Mouse (Mus musculus): ENCODE measurements around the gene Galnt9. TPM values are rescaled to one million over a fixed set of nuclear protein-coding genes. Genes with fewer than 3 reads are reported as not detected.

Gene Galnt9
- polyA plus RNA-seq, 1 experiment from 2014 or later = 14.1 TPM

DNA sequence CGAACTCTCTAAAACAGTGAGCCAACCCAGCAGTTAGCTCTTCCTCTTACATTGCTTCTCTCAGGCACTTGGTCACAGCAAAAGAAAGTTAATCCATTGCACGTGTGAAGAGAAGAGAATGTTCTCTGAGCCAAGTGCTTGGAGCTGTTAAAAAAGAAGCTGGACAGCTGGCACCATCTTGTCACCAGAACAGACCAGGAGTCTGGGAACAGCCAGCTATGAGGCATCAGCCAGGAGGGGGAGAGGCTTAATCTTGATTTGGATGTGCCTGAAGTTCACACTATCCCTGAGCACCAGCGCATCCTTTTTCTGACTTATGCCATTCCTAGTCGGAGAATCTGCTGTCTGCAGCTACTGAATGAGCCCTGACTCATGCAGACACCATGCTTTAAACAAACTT is 30.4 kb upstream of the Galnt9 start:
- H3K9me3 ChIP-seq = no peaks in the 10 kb centered on the region
- H3K36me3 ChIP-seq = no peaks in the 10 kb centered on the region
- no peak overlapping the region for H3K4me2 ChIP-seq (replicated peaks)
- 84% methylated on average over 4 of the region's 4 CpGs for WGBS
- H3K27me3 ChIP-seq = no peaks in the 10 kb centered on the region; the same call in 1 of the 2 replicates
- H3K9ac ChIP-seq (replicated peaks) = no peak overlapping the region
- no peak overlapping the region for H3K27ac ChIP-seq
- ATAC-seq = no peak
- peaks cover 7% of the 10 kb centered on the region; the same call in 1 of the 2 replicates for H3K4me1 ChIP-seq (replicated peaks)
- no peak overlapping the region for H3K4me3 ChIP-seq (replicated peaks)

DNA sequence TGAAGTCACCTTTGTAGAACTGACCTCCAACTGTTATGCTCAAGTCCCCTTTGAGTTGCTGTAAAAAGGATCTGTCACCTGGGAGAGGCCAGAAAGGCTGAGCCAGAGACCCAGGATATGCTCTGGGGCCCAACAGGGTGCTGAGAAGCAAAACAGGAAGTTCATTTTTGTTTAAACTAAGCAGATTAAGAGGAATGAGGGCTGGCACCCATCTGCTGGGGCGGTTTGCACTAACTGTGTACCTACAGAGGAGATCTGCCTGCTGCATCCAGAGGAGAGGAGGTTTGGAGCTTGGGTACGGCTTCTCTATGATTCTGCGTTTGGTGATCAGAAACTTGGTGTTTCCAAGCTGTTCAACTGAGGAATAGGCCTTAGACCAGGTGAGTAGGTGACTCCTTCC is 29.5 kb upstream of the Galnt9 start:
- WGBS = 80% methylated on average over 3 of the region's 3 CpGs
- Histone ChIP-seq H3K27ac (no peak overlapping the region), H3K36me3 (no peaks in the 10 kb centered on the region), H3K4me1 (replicated peaks) (peaks cover 7% of the 10 kb centered on the region; the same call in 1 of the 2 replicates), H3K9me3 (no peaks in the 10 kb centered on the region), H3K4me3 (replicated peaks) (no peak overlapping the region), H3K27me3 (no peaks in the 10 kb centered on the region; the same call in 1 of the 2 replicates), H3K4me2 (replicated peaks) (no peak overlapping the region), H3K9ac (replicated peaks) (no peak overlapping the region)
- no peak for ATAC-seq

DNA sequence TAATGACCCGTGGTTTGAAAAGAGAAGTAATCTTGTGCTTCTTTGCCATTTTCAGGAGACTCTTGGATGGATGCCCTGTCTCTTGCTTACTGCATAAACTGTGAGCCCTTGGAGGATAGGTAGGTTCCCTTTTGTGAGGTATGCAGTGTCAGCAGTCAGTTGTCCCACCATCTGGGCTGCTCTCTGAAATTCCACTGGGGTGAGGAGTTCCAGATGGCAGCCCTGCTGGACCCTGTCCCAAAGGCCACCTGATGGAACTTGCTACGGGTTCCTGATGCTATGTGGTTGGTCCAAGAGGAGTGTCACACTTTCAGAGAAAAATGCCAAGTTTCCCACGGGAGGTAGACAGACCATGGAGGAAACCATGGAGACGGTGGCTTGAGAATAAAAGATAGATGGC is 27.8 kb upstream of the Galnt9 start:
- H3K4me3 ChIP-seq (replicated peaks) = no peak overlapping the region
- no peaks in the 10 kb centered on the region for H3K36me3 ChIP-seq
- no peaks in the 10 kb centered on the region for H3K9me3 ChIP-seq
- WGBS = 80% methylated on average over 4 of the region's 4 CpGs
- H3K9ac ChIP-seq (replicated peaks) = no peak overlapping the region
- H3K27ac ChIP-seq = no peak overlapping the region
- ATAC-seq = no peak
- H3K4me1 ChIP-seq (replicated peaks) = peaks cover 7% of the 10 kb centered on the region; the same call in 1 of the 2 replicates
- no peak overlapping the region for H3K4me2 ChIP-seq (replicated peaks)
- no peaks in the 10 kb centered on the region; the same call in 1 of the 2 replicates for H3K27me3 ChIP-seq

DNA sequence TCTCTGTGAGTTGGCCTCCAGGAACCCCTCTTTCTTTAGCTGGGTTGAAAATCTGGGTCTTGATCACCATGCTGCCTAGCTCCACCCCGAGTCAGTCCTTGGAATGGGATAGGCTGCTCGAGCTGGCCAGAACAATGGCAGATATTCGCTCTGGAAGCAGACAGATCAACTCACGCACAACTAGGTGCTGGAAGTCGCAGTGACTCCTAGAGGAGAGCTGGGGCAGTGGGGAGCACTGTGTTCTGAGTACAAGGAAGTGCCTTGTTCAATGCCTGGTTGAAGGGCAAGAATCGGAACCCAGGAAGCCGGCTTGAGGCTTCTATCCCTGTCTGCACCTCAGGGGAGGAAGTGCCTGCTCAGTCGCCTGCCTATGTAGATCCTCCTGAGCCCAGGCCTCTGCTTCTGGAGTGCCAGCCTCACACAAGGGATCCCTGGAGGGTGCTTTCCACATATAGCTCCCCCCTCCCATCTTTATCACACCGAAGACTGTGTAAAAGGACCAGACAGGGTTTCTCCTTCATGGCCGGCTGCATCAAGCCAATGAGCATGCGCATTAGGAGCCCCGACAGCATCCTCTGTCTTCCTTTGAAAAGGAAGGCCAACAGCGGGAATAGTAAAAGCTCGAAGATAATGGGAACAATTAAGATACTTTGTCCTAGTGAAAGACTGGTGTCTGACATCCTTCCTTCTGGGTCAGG is 25.9 kb upstream of the Galnt9 start:
- peak overlapping the region; percentile 46; the same call in 1 of the 2 replicates for H3K9ac ChIP-seq (replicated peaks)
- peaks cover 7% of the 10 kb centered on the region; the same call in 1 of the 2 replicates for H3K4me1 ChIP-seq (replicated peaks)
- H3K4me3 ChIP-seq (replicated peaks) = 0 out of 2 replicates have a peak overlapping the region, but pooled peaks have one; percentile 5
- no peaks in the 10 kb centered on the region; the same call in 1 of the 2 replicates for H3K27me3 ChIP-seq
- no peak for ATAC-seq
- H3K9me3 ChIP-seq = no peaks in the 10 kb centered on the region
- H3K27ac ChIP-seq = no peak overlapping the region
- H3K4me2 ChIP-seq (replicated peaks) = peak overlapping the region; percentile 36
- no peaks in the 10 kb centered on the region for H3K36me3 ChIP-seq
- 22% methylated on average over 14 of the region's 14 CpGs for WGBS

DNA sequence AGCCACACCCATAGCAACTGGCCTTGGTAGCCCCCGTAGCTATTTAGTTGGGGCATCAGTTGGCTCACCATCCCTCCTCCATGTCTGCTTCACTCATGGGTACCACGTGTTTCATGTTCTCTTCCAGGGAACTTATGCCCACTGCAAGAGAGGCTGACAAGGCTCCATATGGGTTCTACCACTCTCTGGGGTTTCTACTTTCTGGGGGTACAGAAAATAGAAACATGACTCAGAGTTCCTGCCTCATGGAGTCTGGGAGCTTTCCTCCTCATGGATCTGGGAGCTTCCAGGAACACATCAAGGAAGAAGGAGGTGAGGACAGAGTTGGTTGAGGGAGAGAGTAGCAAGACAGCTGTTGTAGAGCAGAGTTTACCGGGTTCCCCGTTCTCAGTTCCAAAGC is 23.2 kb upstream of the Galnt9 start:
- Histone ChIP-seq H3K9me3 (no peaks in the 10 kb centered on the region), H3K4me3 (replicated peaks) (no peak overlapping the region), H3K4me1 (replicated peaks) (peaks cover 7% of the 10 kb centered on the region; the same call in 1 of the 2 replicates), H3K27ac (no peak overlapping the region), H3K4me2 (replicated peaks) (no peak overlapping the region), H3K36me3 (no peaks in the 10 kb centered on the region), H3K27me3 (no peaks in the 10 kb centered on the region), H3K9ac (replicated peaks) (no peak overlapping the region)
- ATAC-seq = no peak
- 91% methylated on average over 4 of the region's 4 CpGs for WGBS

DNA sequence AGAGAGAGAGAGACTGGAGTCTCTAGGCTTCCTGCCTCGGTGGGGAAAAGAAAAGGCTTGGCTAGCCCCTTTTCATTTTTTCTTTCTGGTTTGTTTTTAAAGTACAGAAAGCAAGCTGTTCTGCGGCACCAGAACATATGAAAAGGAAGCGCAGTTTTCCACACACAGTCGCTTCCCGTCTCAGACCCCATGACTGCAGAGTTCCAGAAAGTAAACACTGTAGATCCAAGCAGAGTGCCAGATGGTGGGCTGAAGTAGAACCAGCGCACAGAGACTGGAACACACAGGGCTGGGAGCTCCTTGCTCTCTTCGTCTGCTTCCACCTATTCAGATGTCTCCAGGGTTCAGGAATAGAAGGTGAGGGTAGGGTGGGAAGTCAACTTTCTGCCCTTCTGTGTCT is 22.3 kb upstream of the Galnt9 start:
- Histone ChIP-seq H3K27ac (no peak overlapping the region), H3K9me3 (no peaks in the 10 kb centered on the region), H3K4me1 (replicated peaks) (peaks cover 7% of the 10 kb centered on the region; the same call in 1 of the 2 replicates), H3K4me2 (replicated peaks) (no peak overlapping the region), H3K4me3 (replicated peaks) (no peak overlapping the region), H3K27me3 (no peaks in the 10 kb centered on the region), H3K36me3 (no peaks in the 10 kb centered on the region), H3K9ac (replicated peaks) (no peak overlapping the region)
- ATAC-seq = no peak
- 78% methylated on average over 7 of the region's 7 CpGs for WGBS

DNA sequence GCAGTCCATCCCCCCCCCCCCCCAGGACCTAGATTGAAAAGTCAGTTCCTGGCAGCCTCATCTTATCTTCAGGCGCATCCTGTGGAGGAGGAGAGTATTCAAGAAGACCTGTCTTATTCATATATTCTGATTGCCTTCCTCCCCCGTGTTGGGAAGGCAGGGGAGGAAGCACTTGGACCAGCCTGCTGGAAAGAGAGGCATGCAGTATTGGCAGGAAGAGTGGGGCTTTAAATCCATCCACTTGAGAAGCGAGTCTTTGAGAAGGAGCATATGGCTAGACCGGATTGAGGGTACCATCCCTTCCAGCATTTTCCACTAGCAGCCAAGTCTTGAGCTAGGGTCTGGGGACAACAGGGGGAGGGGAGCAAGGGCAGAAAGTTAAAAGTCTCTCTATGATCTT is 20.9 kb upstream of the Galnt9 start:
- Histone ChIP-seq H3K4me3 (replicated peaks) (no peak overlapping the region), H3K4me2 (replicated peaks) (no peak overlapping the region)
- no peak for ATAC-seq

DNA sequence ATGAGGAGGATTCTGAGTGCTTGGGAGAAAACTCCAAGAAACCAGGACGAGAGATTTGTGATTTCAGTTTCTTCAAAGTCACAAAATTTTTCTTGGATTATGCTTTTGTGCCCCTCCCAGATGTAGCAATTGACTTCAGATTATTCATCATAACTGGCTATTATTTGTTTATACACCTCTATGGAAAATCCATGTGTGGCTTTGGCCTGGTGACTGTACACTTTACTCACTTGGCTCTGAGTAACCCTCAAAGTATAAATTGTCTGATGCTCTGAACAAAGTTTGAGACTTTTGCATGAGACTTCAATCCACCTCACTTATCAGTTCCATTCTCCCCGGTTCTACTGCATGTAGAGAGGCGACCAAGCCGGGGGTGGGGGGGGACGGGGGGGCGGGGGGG is 18.5 kb upstream of the Galnt9 start:
- Histone ChIP-seq H3K27me3 (no peaks in the 10 kb centered on the region), H3K4me3 (replicated peaks) (no peak overlapping the region), H3K27ac (no peak overlapping the region), H3K4me1 (replicated peaks) (no peaks in the 10 kb centered on the region), H3K4me2 (replicated peaks) (no peak overlapping the region), H3K9me3 (no peaks in the 10 kb centered on the region), H3K9ac (replicated peaks) (no peak overlapping the region), H3K36me3 (no peaks in the 10 kb centered on the region)
- no peak for ATAC-seq
- 77% methylated on average over 6 of the region's 6 CpGs for WGBS

More for the DNA sequence above, 20.9 kb upstream of the Galnt9 start:
- WGBS = 83% methylated on average over 4 of the region's 4 CpGs
- no peaks in the 10 kb centered on the region for H3K36me3 ChIP-seq
- peaks cover 3% of the 10 kb centered on the region; the same call in 1 of the 2 replicates for H3K4me1 ChIP-seq (replicated peaks)
- no peaks in the 10 kb centered on the region for H3K9me3 ChIP-seq
- H3K9ac ChIP-seq (replicated peaks) = no peak overlapping the region
- no peaks in the 10 kb centered on the region for H3K27me3 ChIP-seq
- H3K27ac ChIP-seq = no peak overlapping the region

DNA sequence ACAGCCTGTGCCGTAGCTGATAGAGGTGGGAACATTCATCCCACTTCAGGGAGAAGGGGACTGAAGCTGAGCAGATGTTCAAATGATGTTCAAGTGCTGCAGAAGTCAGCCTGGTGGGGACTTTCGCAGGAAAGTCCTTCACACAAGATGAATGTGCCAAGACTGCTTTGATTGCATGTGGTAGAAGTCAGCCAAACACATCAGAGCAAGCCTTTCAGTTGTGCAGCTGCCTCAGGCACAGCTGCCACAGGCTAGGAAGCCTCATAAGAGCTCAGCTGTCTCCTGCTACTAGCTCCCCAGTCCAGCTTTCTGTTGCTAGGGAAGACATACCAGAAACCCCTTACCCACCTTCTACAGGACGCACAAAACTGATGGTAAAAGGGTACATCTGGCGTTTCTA is 17.6 kb upstream of the Galnt9 start:
- H3K9ac ChIP-seq (replicated peaks) = no peak overlapping the region
- WGBS = 86% methylated on average over 4 of the region's 4 CpGs
- ATAC-seq = no peak
- H3K4me2 ChIP-seq (replicated peaks) = no peak overlapping the region
- H3K4me1 ChIP-seq (replicated peaks) = no peaks in the 10 kb centered on the region
- H3K27me3 ChIP-seq = no peaks in the 10 kb centered on the region
- H3K36me3 ChIP-seq = no peaks in the 10 kb centered on the region
- no peaks in the 10 kb centered on the region for H3K9me3 ChIP-seq
- H3K27ac ChIP-seq = no peak overlapping the region
- H3K4me3 ChIP-seq (replicated peaks) = no peak overlapping the region

DNA sequence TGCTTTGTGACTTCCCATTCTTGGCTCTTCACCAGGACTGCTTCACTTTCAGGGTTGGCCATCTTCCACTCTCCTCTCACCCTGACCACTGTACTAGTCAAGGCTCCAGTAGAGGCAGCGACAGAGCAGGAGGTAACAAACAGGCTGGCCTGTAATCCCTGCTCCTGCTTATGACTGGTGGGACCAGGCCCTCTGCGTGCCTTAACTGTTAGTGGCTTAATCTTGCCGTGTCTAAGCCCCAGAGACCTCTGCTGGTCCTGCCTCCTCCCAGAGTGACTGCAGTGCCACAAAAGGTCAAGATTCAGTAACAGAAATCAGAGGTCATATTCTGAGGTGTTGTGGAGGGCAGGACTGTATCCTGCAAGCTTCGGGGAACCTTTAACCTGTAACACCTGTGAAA is 13.1 kb upstream of the Galnt9 start:
- Histone ChIP-seq H3K4me1 (replicated peaks) (no peaks in the 10 kb centered on the region), H3K9ac (replicated peaks) (no peak overlapping the region), H3K9me3 (no peaks in the 10 kb centered on the region), H3K4me2 (replicated peaks) (no peak overlapping the region), H3K36me3 (no peaks in the 10 kb centered on the region), H3K27me3 (no peaks in the 10 kb centered on the region), H3K4me3 (replicated peaks) (no peak overlapping the region), H3K27ac (no peak overlapping the region)
- 62% methylated on average over 4 of the region's 4 CpGs for WGBS
- no peak for ATAC-seq

DNA sequence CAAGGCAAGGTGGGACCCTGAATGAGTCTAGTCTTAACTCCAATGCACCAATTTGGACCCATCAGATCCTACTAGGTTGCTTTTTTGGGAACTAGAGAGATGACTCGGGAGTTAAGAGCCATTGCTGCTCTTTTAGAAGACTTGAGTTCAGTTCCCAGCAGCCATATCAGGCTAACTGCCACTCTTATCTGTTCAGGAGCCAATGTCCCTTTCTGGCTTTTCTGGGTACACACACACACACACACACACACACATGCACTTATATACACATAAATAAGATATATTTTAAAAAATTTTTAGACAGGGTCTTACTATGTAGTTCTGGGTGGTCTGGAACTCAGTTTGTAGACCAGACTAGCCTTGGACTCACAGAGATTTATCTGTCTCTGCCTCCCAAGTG is 9.8 kb upstream of the Galnt9 start:
- no peaks in the 10 kb centered on the region for H3K27me3 ChIP-seq
- no peak overlapping the region for H3K4me3 ChIP-seq (replicated peaks)
- no peaks in the 10 kb centered on the region for H3K9me3 ChIP-seq
- ATAC-seq = no peak
- H3K4me2 ChIP-seq (replicated peaks) = no peak overlapping the region
- no peaks in the 10 kb centered on the region for H3K4me1 ChIP-seq (replicated peaks)
- H3K36me3 ChIP-seq = no peaks in the 10 kb centered on the region
- 80% methylated on average over 1 of the region's 1 CpGs for WGBS
- no peak overlapping the region for H3K9ac ChIP-seq (replicated peaks)
- H3K27ac ChIP-seq = no peak overlapping the region

DNA sequence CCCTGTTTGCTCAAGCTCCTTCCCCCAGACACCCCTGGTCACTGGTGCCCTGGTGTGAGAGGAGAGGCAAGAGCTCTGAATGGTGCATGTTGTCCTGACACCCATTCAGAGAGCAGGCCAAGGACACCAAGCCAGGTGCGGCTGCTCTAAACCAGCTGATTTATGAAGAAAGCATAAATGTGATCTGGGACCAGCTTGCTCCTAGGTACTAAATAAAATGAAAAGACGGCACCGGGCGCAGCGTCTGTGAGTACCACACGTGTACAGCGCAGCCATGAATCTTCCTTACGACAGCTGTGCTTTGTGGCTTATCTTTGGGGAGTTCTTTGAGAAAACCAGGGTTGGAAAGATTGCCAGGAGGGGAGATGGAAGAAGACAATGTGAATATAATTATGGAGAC is 8.2 kb upstream of the Galnt9 start:
- Histone ChIP-seq H3K9ac (replicated peaks) (no peak overlapping the region), H3K36me3 (no peaks in the 10 kb centered on the region), H3K4me3 (replicated peaks) (no peak overlapping the region), H3K4me1 (replicated peaks) (no peaks in the 10 kb centered on the region), H3K27ac (no peak overlapping the region), H3K4me2 (replicated peaks) (no peak overlapping the region), H3K9me3 (no peaks in the 10 kb centered on the region), H3K27me3 (peaks cover 7% of the 10 kb centered on the region)
- no peak for ATAC-seq
- WGBS = 93% methylated on average over 8 of the region's 8 CpGs

DNA sequence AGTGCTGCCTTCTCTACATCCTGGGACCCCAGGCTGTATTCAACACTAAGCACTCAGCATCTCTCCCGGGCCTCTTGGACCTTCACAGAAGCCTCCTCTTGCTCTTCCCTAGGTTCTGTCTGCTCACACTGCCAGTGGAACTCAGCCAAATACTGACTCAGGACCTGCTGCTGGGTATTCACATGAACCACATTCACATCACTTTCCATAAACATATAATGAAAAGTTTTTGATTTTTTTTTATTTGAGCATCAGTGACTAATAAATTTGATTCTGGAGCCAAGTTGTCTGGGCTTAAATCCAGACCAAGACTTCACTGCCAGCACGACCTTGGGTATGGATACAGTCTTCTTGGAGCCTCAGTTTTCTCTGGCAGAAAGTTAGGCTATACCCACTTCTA is 3.2 kb upstream of the Galnt9 start:
- 62% methylated on average over 2 of the region's 2 CpGs for WGBS
- no peak for ATAC-seq
- Histone ChIP-seq H3K4me3 (replicated peaks) (no peak overlapping the region), H3K4me1 (replicated peaks) (peaks cover 18% of the 10 kb centered on the region), H3K27ac (no peak overlapping the region), H3K27me3 (peaks cover 50% of the 10 kb centered on the region), H3K36me3 (no peaks in the 10 kb centered on the region), H3K4me2 (replicated peaks) (no peak overlapping the region), H3K9ac (replicated peaks) (no peak overlapping the region), H3K9me3 (no peaks in the 10 kb centered on the region)

All from midbrain, embryonic 13.5 days (tissue).